Mouse (Mus musculus): ENCODE measurements around the gene Olfr1392. TPM values are rescaled to one million over a fixed set of nuclear protein-coding genes. Genes with fewer than 3 reads are reported as not detected.

Olfr1392 gene
- polyA plus RNA-seq (2012; rRNA removed) = 0.22 TPM in 1 of 2 replicates, not detected in the other

GRCm38 (mm10) chr11:49284982-49285381, at the start of gene Olfr1392:
TSS of gene Olfr1392 (plus strand) at chr11:49285282.

GRCm38 (mm10) chr11:49243727-49244594, 41.1 kb upstream of the Olfr1392 start, which contains the start of gene Mgat1:
TSS of gene Mgat1 (plus strand) at chr11:49244191.

GRCm38 (mm10) chr11:49278222-49278621, 6.9 kb upstream of the Olfr1392 start, which contains the start of gene Olfr1393:
TSS of gene Olfr1393 (plus strand) at chr11:49278304.

GRCm38 (mm10) chr11:49304441-49304840, 19.4 kb downstream of the Olfr1392 start, which contains the start of gene Olfr10:
TSS of gene Olfr10 (plus strand) at chr11:49304741.

GRCm38 (mm10) chr11:49322442-49322841, 37.4 kb downstream of the Olfr1392 start, which contains the start of gene Olfr1391:
TSS of gene Olfr1391 (plus strand) at chr11:49322742.

GRCm38 (mm10) chr11:49334888-49335287, 49.8 kb downstream of the Olfr1392 start, which contains the start of gene Olfr1390:
TSS of gene Olfr1390 (plus strand) at chr11:49335188.

Other genes with a start within 250 kb of the Olfr1392 start
- 0.57 and 0.64 TPM in 2 replicates for gene 9930111J21Rik2, start 234.0 kb upstream of the Olfr1392 start, polyA plus RNA-seq (2012; rRNA removed)
- gene Tgtp2, start 221.1 kb upstream of the Olfr1392 start, polyA plus RNA-seq (2012; rRNA removed) = 0.34 and 1.0 TPM in 2 replicates
- 2.0 and 2.4 TPM in 2 replicates for gene Ifi47, start 208.7 kb upstream of the Olfr1392 start, polyA plus RNA-seq (2012; rRNA removed)
- 0.15 TPM in 1 of 2 replicates, not detected in the other for gene Olfr1396, start 170.4 kb upstream of the Olfr1392 start, polyA plus RNA-seq (2012; rRNA removed)
- not detected in 2 replicates for gene Olfr1395, start 143.0 kb upstream of the Olfr1392 start, polyA plus RNA-seq (2012; rRNA removed)
- gene Olfr1394, start 130.9 kb upstream of the Olfr1392 start, polyA plus RNA-seq (2012; rRNA removed) = not detected in 2 replicates
- gene Btnl9, start 98.1 kb upstream of the Olfr1392 start, polyA plus RNA-seq (2012; rRNA removed) = 0.95 and 2.9 TPM in 2 replicates
- gene Zfp62, start 82.0 kb upstream of the Olfr1392 start, polyA plus RNA-seq (2012; rRNA removed) = 1.7 and 2.2 TPM in 2 replicates
- 159 and 190 TPM in 2 replicates for gene Mgat1, start 41.1 kb upstream of the Olfr1392 start, polyA plus RNA-seq (2012; rRNA removed)
- gene Olfr1393, start 7.0 kb upstream of the Olfr1392 start, polyA plus RNA-seq (2012; rRNA removed) = 0.05 and 0.08 TPM in 2 replicates
- gene Olfr10, start 19.5 kb downstream of the Olfr1392 start, polyA plus RNA-seq (2012; rRNA removed) = not detected in 2 replicates
- not detected in 2 replicates for gene Olfr1391, start 37.5 kb downstream of the Olfr1392 start, polyA plus RNA-seq (2012; rRNA removed)
- gene Olfr1390, start 49.9 kb downstream of the Olfr1392 start, polyA plus RNA-seq (2012; rRNA removed) = not detected in 2 replicates
- not detected in 2 replicates for gene Olfr1389, start 137.8 kb downstream of the Olfr1392 start, polyA plus RNA-seq (2012; rRNA removed)
- gene Olfr1388, start 151.3 kb downstream of the Olfr1392 start, polyA plus RNA-seq (2012; rRNA removed) = 0.10 and 0.26 TPM in 2 replicates
- gene Olfr1387, start 170.1 kb downstream of the Olfr1392 start, polyA plus RNA-seq (2012; rRNA removed) = not detected in 2 replicates
- not detected in 2 replicates for gene Olfr1386, start 179.8 kb downstream of the Olfr1392 start, polyA plus RNA-seq (2012; rRNA removed)
- not detected in 2 replicates for gene Olfr1385, start 203.8 kb downstream of the Olfr1392 start, polyA plus RNA-seq (2012; rRNA removed)
- not detected in 2 replicates for gene Olfr1384, start 221.4 kb downstream of the Olfr1392 start, polyA plus RNA-seq (2012; rRNA removed)
- gene Olfr1383, start 234.4 kb downstream of the Olfr1392 start, polyA plus RNA-seq (2012; rRNA removed) = not detected in 2 replicates
- gene Olfr1382, start 243.0 kb downstream of the Olfr1392 start, polyA plus RNA-seq (2012; rRNA removed) = not detected in 2 replicates